Mouse (Mus musculus) lung, embryonic 16.5 days (tissue): ENCODE results near the gene Scamp5. TPM values are rescaled to one million over a fixed set of nuclear protein-coding genes. Genes with fewer than 3 reads are reported as not detected.
A peak's percentile ranks its signal among the peaks of the same experiment; 100 is the strongest.
"Not testable (repeated sequence)": the region's sequence is repeated elsewhere in the genome, so short reads cannot be mapped to it uniquely, and the experiment has no call there.

Experiments used
- ATAC-seq: fragments of 200-750 bp; cut with Nextera tagmentation; 2 replicates; pipeline ENCODE4 v1.8.0; 2017; ENCODE audit warnings: low read depth, mild to moderate bottlenecking, moderate library complexity
- H3K27ac ChIP-seq: fragments of 300-500 bp; sonication (generic); 2 replicates; pipeline ENCODE4 v1.5.1; 2014; ENCODE audit warnings: mild to moderate bottlenecking, control low read depth, low read length
- H3K27me3 ChIP-seq: fragments of 300-500 bp; sonication (generic); 2 replicates; pipeline ENCODE4 v1.6.1; 2014; ENCODE audit warnings: low read depth, low read length, mixed read lengths; ENCODE audit not compliant: control insufficient read depth, insufficient read depth
- H3K36me3 ChIP-seq: fragments of 300-500 bp; sonication (generic); 2 replicates; pipeline ENCODE4 v1.6.1; 2014; ENCODE audit warnings: low read length; ENCODE audit not compliant: control insufficient read depth, insufficient read depth
- H3K4me1 ChIP-seq: fragments of 300-500 bp; sonication (generic); replicated peaks from 2 replicates; pipeline ENCODE4 v1.6.1; 2014; ENCODE audit warnings: low read length, mixed read lengths; ENCODE audit not compliant: control insufficient read depth, insufficient read depth
- H3K4me2 ChIP-seq: fragments of 300-500 bp; sonication (generic); 2 replicates; pipeline ENCODE4 v1.6.1; 2014; ENCODE audit warnings: low read depth, low read length, control low read depth
- H3K4me3 ChIP-seq: fragments of 300-500 bp; sonication (generic); 2 replicates; pipeline ENCODE4 v1.5.1; 2014; ENCODE audit warnings: mild to moderate bottlenecking, low read length, control low read depth
- H3K9ac ChIP-seq: fragments of 300-500 bp; sonication (generic); 2 replicates; pipeline ENCODE4 v1.6.1; 2014; ENCODE audit warnings: low read length, control low read depth
- H3K9me3 ChIP-seq: fragments of 300-500 bp; sonication (generic); 2 replicates; pipeline ENCODE4 v1.6.1; 2016; ENCODE audit warnings: low read length; ENCODE audit not compliant: control insufficient read depth
- WGBS: fragments of 180-500 bp; shearing (Covaris S2); extraction: QIAGEN DNeasy Blood & Tissue Kit; methylation state at CpG from one replicate; pipeline ENCODE4 v1.1.7; 2014; 5-methylcytosine and 5-hydroxymethylcytosine counted together
- polyA plus RNA-seq: library from polyadenylated mRNA; unstranded; fragments of >200 nt; fragmentation: Nextera tagmentation; extraction: Ambion mirVana; gene quantifications from 2 replicates; pipeline ENCODE4 v1.2.1, GENCODE M21; 2015

The Scamp5 gene
- polyA plus RNA-seq, 1 experiment from 2014 or later: 7.0 TPM

GRCm38 (mm10) chr9:57436166-57436565 lies 31.7 kb downstream of the Scamp5 start:
- WGBS: 79% methylated on average over 5 of the region's 5 CpGs

DNA sequence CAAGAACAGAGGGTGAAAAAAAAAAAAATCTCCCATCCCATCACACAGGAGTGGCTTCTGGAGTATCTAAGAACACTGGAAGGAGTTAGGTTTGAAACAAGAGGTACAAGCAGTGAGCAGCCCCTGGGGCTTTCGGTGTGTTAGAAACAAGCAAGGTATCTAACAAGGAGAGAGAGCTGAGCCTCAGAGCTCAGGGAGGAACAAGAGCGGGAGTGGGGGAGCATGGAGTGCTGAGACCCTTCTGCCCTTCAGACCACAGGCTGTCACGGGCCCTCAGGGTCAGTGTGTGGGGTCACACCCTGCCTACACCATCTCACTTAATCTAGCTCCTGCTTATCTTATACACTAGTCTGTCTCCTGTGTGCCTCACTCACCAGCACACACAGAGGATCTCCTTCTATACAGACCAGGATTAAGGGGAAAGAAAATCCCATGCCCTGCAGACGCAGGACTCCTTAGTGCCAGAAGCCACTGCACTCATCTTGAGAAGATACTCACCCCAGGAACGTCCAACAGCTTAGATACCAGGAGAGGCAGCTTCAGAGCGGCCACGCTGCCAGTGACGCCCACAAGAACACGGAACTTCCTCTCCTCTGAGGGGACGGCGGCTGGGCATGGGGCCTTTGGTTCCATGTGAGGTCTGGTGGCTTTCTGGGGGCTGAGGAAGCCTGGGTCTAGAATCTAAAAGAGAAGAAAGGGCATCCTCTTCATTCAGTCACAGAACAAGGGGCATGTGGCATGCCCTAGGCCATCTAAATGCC lies 33.3 kb downstream of the Scamp5 start:
- no peak overlapping the region for H3K4me2 ChIP-seq
- peaks cover 17% of the 10 kb centered on the region for H3K4me1 ChIP-seq
- no peak overlapping the region for H3K4me3 ChIP-seq
- no peak overlapping the region for H3K9ac ChIP-seq
- 85% methylated on average over 11 of the region's 11 CpGs for WGBS
- no peaks in the 10 kb centered on the region for H3K27me3 ChIP-seq
- no peak overlapping the region for H3K27ac ChIP-seq
- no peaks in the 10 kb centered on the region for H3K9me3 ChIP-seq
- no peaks in the 10 kb centered on the region for H3K36me3 ChIP-seq
- no peak for ATAC-seq

More at GRCm38 (mm10) chr9:57436166-57436565, 31.7 kb downstream of the Scamp5 start:
- Histone ChIP-seq H3K4me1 (peaks cover 17% of the 10 kb centered on the region), H3K27ac (no peak overlapping the region), H3K4me3 (no peak overlapping the region), H3K9ac (no peak overlapping the region), H3K9me3 (no peaks in the 10 kb centered on the region), H3K36me3 (no peaks in the 10 kb centered on the region), H3K27me3 (no peaks in the 10 kb centered on the region), H3K4me2 (no peak overlapping the region)
- no peak for ATAC-seq

DNA sequence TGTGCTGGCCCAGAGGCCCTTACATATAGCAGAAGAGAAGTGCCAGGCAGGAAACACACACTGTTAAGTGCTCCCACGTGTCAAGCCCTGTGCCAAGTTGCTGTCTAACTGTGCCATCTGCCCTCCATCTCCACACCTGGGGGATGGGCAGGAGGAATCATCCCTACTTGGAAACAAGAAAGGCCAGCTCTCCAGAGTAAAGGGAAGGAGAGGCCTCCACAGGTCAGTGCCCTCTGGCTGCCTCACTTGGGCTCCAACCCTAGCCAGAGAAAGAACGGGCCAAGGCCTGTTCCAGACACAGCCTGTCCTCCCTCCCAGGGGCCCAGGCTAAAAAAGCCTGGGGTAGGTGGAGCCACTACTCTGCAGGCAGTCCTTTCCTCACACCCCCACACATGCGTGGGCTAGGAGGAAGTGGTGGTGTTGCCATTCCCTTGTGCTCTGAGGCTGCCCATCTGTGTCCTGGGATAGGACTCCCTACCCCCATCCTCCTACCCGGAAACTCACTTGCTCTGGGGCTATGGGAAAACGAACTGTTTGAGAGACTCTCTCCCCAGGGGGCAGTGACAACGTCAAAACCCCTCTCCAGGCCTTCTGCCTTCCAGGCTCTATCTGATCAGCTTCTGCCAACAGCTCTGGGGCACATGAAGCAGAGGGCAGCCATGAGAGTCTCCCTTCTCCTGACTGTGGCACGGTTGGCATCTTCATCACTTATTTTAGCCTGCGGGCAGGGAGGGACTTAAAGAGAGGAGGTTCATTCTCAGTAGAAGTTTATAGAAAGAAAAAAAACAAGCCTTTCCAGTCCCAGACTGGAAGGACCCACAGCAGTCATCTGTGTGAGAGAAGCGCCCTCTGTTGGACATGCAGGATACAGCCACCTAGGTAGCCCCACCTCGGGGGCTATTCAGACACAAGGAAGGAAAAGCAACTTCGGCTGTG lies 34.5 kb downstream of the Scamp5 start:
- H3K4me2 ChIP-seq: no peak overlapping the region
- H3K36me3 ChIP-seq: no peaks in the 10 kb centered on the region
- H3K27me3 ChIP-seq: no peaks in the 10 kb centered on the region
- H3K4me3 ChIP-seq: no peak overlapping the region
- peak; percentile 85 for ATAC-seq
- peaks cover 12% of the 10 kb centered on the region for H3K4me1 ChIP-seq
- peak overlapping the region; percentile 80 for H3K27ac ChIP-seq
- 11% methylated on average over 11 of the region's 11 CpGs for WGBS
- H3K9me3 ChIP-seq: no peaks in the 10 kb centered on the region
- peak overlapping the region; percentile 12; the same call in 1 of the 2 replicates for H3K9ac ChIP-seq

DNA sequence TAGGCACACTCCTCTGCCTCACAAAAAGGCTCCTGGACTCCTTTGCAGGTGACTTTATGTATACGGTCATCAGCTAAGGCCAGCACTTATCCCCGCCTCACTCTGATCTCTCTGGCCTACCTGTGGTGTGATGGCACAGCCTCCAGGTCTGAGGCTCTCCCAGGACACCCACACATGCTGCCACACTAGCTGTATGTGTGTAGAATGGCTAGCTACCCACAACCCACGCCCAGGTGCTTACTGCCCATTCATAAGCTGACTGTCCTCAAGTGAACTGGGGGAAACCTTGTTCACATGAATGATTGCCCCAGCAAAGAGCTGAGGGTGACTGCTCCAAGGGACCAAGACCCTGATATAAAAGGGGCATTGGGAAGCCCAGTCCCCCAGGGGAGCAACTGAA lies 35.4 kb downstream of the Scamp5 start:
- no peaks in the 10 kb centered on the region for H3K9me3 ChIP-seq
- no peaks in the 10 kb centered on the region for H3K36me3 ChIP-seq
- H3K4me2 ChIP-seq: no peak overlapping the region
- no peaks in the 10 kb centered on the region for H3K27me3 ChIP-seq
- 92% methylated on average over 3 of the region's 3 CpGs for WGBS
- H3K9ac ChIP-seq: no peak overlapping the region
- ATAC-seq: no peak
- peaks cover 16% of the 10 kb centered on the region for H3K4me1 ChIP-seq
- no peak overlapping the region for H3K27ac ChIP-seq
- H3K4me3 ChIP-seq: no peak overlapping the region

- H3K4me2 ChIP-seq: no peak overlapping the region
- no peak for ATAC-seq
- H3K36me3 ChIP-seq: no peaks in the 10 kb centered on the region
- no peaks in the 10 kb centered on the region for H3K9me3 ChIP-seq
- no peak overlapping the region for H3K27ac ChIP-seq
- H3K4me1 ChIP-seq: peaks cover 16% of the 10 kb centered on the region
- H3K27me3 ChIP-seq: no peaks in the 10 kb centered on the region
- H3K9ac ChIP-seq: no peak overlapping the region
- WGBS: 62% methylated on average over 9 of the region's 9 CpGs
- H3K4me3 ChIP-seq: no peak overlapping the region
Measured at GRCm38 (mm10) chr9:57431202-57431601, 36.7 kb downstream of the Scamp5 start.

- peaks cover 14% of the 10 kb centered on the region for H3K4me1 ChIP-seq
- H3K9me3 ChIP-seq: no peaks in the 10 kb centered on the region
- no peaks in the 10 kb centered on the region for H3K36me3 ChIP-seq
- no peak overlapping the region for H3K27ac ChIP-seq
- H3K27me3 ChIP-seq: no peaks in the 10 kb centered on the region
- H3K4me3 ChIP-seq: no peak overlapping the region
- 21% methylated on average over 4 of the region's 4 CpGs for WGBS
- no peak overlapping the region for H3K9ac ChIP-seq
- no peak overlapping the region for H3K4me2 ChIP-seq
- no peak for ATAC-seq
Measured at GRCm38 (mm10) chr9:57428391-57428790, 39.5 kb downstream of the Scamp5 start.

GRCm38 (mm10) chr9:57427937-57428336 lies 39.9 kb downstream of the Scamp5 start:
- WGBS: 64% methylated on average over 4 of the region's 4 CpGs
- H3K27me3 ChIP-seq: no peaks in the 10 kb centered on the region
- H3K4me3 ChIP-seq: no peak overlapping the region
- H3K27ac ChIP-seq: no peak overlapping the region
- no peaks in the 10 kb centered on the region for H3K36me3 ChIP-seq
- no peaks in the 10 kb centered on the region for H3K9me3 ChIP-seq
- H3K4me1 ChIP-seq: peaks cover 9% of the 10 kb centered on the region
- H3K4me2 ChIP-seq: no peak overlapping the region
- no peak for ATAC-seq
- H3K9ac ChIP-seq: no peak overlapping the region

GRCm38 (mm10) chr9:57427123-57427522 lies 40.7 kb downstream of the Scamp5 start:
- H3K27ac ChIP-seq, H3K9ac ChIP-seq, H3K9me3 ChIP-seq, H3K4me3 ChIP-seq, H3K36me3 ChIP-seq, ATAC-seq, H3K4me1 ChIP-seq, H3K27me3 ChIP-seq, H3K4me2 ChIP-seq: not testable (repeated sequence)
- WGBS: 87% methylated on average over 4 of the region's 4 CpGs

- H3K4me3 ChIP-seq: no peak overlapping the region
- H3K27ac ChIP-seq: peak overlapping the region; percentile 37; the same call in 1 of the 2 replicates
- H3K27me3 ChIP-seq: no peaks in the 10 kb centered on the region
- WGBS: 39% methylated on average over 3 of the region's 3 CpGs
- peaks cover 24% of the 10 kb centered on the region for H3K4me1 ChIP-seq
- no peak overlapping the region for H3K9ac ChIP-seq
- no peaks in the 10 kb centered on the region for H3K36me3 ChIP-seq
- H3K9me3 ChIP-seq: no peaks in the 10 kb centered on the region
- H3K4me2 ChIP-seq: no peak overlapping the region
- ATAC-seq: no peak
Measured at GRCm38 (mm10) chr9:57425116-57425515, 42.7 kb downstream of the Scamp5 start.
